Mouse (Mus musculus): Measurements from ENCODE around the gene Cenpq.

The Cenpq gene

GRCm38 (mm10) chr17:40934420-40935231 is at the start of gene Cenpq, which contains the start of gene Mut:
Gene Cenpq (minus strand): TSS chr17:40935047.
Gene Mut (plus strand): TSS chr17:40934685.
- peak; percentile 99 for DNase-seq (ENCODE audit: low read depth)

GRCm38 (mm10) chr17:40977914-40978313 is 43.1 kb upstream of the Cenpq start:
- peak; percentile 48 for DNase-seq (ENCODE audit: low read depth)

GRCm38 (mm10) chr17:40948518-40948917 is 13.7 kb upstream of the Cenpq start:
- peak; percentile 22 for DNase-seq (ENCODE audit: low read depth)

GRCm38 (mm10) chr17:40933985-40934384 is 862 bp downstream of the Cenpq start:
- no peak for DNase-seq (ENCODE audit: low read depth)

GRCm38 (mm10) chr17:40915499-40915898 is 19.3 kb downstream of the Cenpq start:
- DNase-seq (ENCODE audit: low read depth) = no peak

GRCm38 (mm10) chr17:40914250-40914649 is 20.6 kb downstream of the Cenpq start, which contains the start of gene Glyatl3:
Gene Glyatl3 (minus strand): TSS chr17:40914350.
- DNase-seq (ENCODE audit: low read depth) = no peak

- no peak for DNase-seq (ENCODE audit: low read depth)
Observed at GRCm38 (mm10) chr17:40904721-40905154, 30.1 kb downstream of the Cenpq start.

- no peak for DNase-seq (ENCODE audit: low read depth)
Observed at GRCm38 (mm10) chr17:40904056-40904597, 30.7 kb downstream of the Cenpq start.

- no peak for DNase-seq (ENCODE audit: low read depth)
Observed at GRCm38 (mm10) chr17:40903345-40903744, 31.5 kb downstream of the Cenpq start.

GRCm38 (mm10) chr17:40899783-40900363 is 35.0 kb downstream of the Cenpq start:
- no peak for DNase-seq (ENCODE audit: low read depth)

GRCm38 (mm10) chr17:40896863-40897262 is 38.0 kb downstream of the Cenpq start:
- DNase-seq (ENCODE audit: low read depth) = peak; percentile 88

- DNase-seq (ENCODE audit: low read depth) = no peak
Observed at GRCm38 (mm10) chr17:40887849-40888536, 46.9 kb downstream of the Cenpq start.

- no peak for DNase-seq (ENCODE audit: low read depth)
Observed at GRCm38 (mm10) chr17:40885155-40885554, 49.7 kb downstream of the Cenpq start.

GRCm38 (mm10) chr17:40882172-40882571 is 52.7 kb downstream of the Cenpq start:
- DNase-seq (ENCODE audit: low read depth) = no peak

- DNase-seq (ENCODE audit: low read depth) = peak; percentile 86
Observed at GRCm38 (mm10) chr17:40879924-40880691, 54.7 kb downstream of the Cenpq start, which contains the start of gene 9130008F23Rik. Gene 9130008F23Rik (minus strand): TSS chr17:40880559.

- DNase-seq (ENCODE audit: low read depth) = peak; percentile 32
Observed at GRCm38 (mm10) chr17:40879528-40879923, 55.3 kb downstream of the Cenpq start.

GRCm38 (mm10) chr17:40877741-40878140 is 57.1 kb downstream of the Cenpq start:
- peak; percentile 56 for DNase-seq (ENCODE audit: low read depth)

GRCm38 (mm10) chr17:40875568-40875967 is 59.3 kb downstream of the Cenpq start:
- DNase-seq (ENCODE audit: low read depth) = no peak

GRCm38 (mm10) chr17:40874701-40875100 is 60.1 kb downstream of the Cenpq start:
- peak; percentile 48 for DNase-seq (ENCODE audit: low read depth)

- peak; percentile 59 for DNase-seq (ENCODE audit: low read depth)
Observed at GRCm38 (mm10) chr17:40873582-40874011, 61.2 kb downstream of the Cenpq start.

Measured in NIH3T3 (cell line).